Mouse (Mus musculus): ENCODE data around the gene Hagh.

GRCm38 (mm10) chr17:24898041-24898854, 58.3 kb downstream of the Hagh start:
- TF ChIP-seq CTCF (IDR thresholded peaks at IDR 0.05; ENCODE audit: extremely low read depth, insufficient read length, insufficient replicate concordance, low read depth, low read length) (no peak), POLR2A (IDR thresholded peaks at IDR 0.05; ENCODE audit: low read depth, low read length) (no peak)

Data from small intestine, adult 2 months (tissue).